21 mouse cellular contexts compared by ENCODE assay signal in genomic region chr11:19333908-19334487, GRCm38 (mm10).
A peak's percentile ranks its signal among the peaks of the same experiment; 100 is the strongest.
DNase-seq lines count a peak whose midpoint lies in the region; ATAC-seq and TF ChIP-seq lines count a peak whose summit lies in the region.
"Had no signal": no experiment of that assay in that cellular context is flagged by ENCODE, and none has a peak within 500 bp of the region (broad histone marks: within the 10 kb centered on the region; RNA-seq: fewer than 3 reads in every experiment).

No protein-coding gene starts in this region.

- peaks cover 24 to 53% of the 10 kb centered on the region in 2 experiments for H3K4me1 ChIP-seq in CH12.LX (ENCODE audit: control insufficient read depth in 1 of 2, insufficient read depth in 2 of 2)
- H3K4me1 ChIP-seq: embryonic facial prominence, embryonic 13.5 days; embryonic facial prominence, embryonic 15.5 days; forebrain, embryonic 13.5 days; forebrain, embryonic 15.5 days had no signal

- 0 out of 2 replicates have a peak, but pooled peaks have one; percentile 31 for ATAC-seq in megakaryocyte progenitor cell, adult 5-6 weeks (replicated peaks; ENCODE audit: poor library complexity)
- no peak for ATAC-seq in erythroblast, adult 5-6 weeks (replicated peaks; ENCODE audit: low FRiP score, poor library complexity, severe bottlenecking)
- ATAC-seq: forebrain, embryonic 13.5 days; forebrain, embryonic 15.5 days; forebrain, postnatal 0 days had no signal

- no peak overlapping the region for H3K4me2 ChIP-seq in CH12.LX (ENCODE audit: insufficient read depth, low read depth, poor library complexity, severe bottlenecking)
- H3K4me2 ChIP-seq: embryonic facial prominence, embryonic 13.5 days; embryonic facial prominence, embryonic 15.5 days; forebrain, embryonic 13.5 days; forebrain, embryonic 15.5 days had no signal

- H3K9me3 ChIP-seq in CH12.LX (replicated peaks; ENCODE audit: low read length), result peaks cover 26% of the 10 kb centered on the region
- H3K9me3 ChIP-seq: embryonic facial prominence, embryonic 13.5 days; embryonic facial prominence, embryonic 15.5 days; forebrain, embryonic 13.5 days; forebrain, embryonic 15.5 days had no signal

- peak; percentile 36 for TF ChIP-seq RAD21 in CH12.LX (IDR thresholded peaks at IDR 0.05; ENCODE audit: low read depth, low read length)

- H3K27ac ChIP-seq in CH12.LX (ENCODE audit: insufficient read depth, low read depth), result peak overlapping the region; percentile 89
- H3K27ac ChIP-seq: embryonic facial prominence, embryonic 13.5 days; embryonic facial prominence, embryonic 15.5 days; forebrain, embryonic 13.5 days; forebrain, embryonic 15.5 days had no signal

- H3K79me2 ChIP-seq in CH12.LX (replicated peaks; ENCODE audit: control insufficient read depth, extremely low read depth, insufficient read depth, poor library complexity, severe bottlenecking), result no peaks in the 10 kb centered on the region

- H3K27me3 ChIP-seq in CH12.LX (replicated peaks), result no peaks in the 10 kb centered on the region
- H3K27me3 ChIP-seq: embryonic facial prominence, embryonic 13.5 days; embryonic facial prominence, embryonic 15.5 days; forebrain, embryonic 13.5 days; forebrain, embryonic 15.5 days had no signal

- dilution Hi-C loops in CH12.LX (cut with MboI; ENCODE audit: extremely low pct_ligation_motif_present, extremely low pct_unique_long_range_greater_than_20kb, low sequenced_read_pairs), result no loop called here

- H3K4me3 ChIP-seq in CH12.LX (replicated peaks in 1 of 3; ENCODE audit: low read depth in 2 of 3, low read length in 2 of 3, poor library complexity in 1 of 3), result no peak overlapping the region
- H3K4me3 ChIP-seq: embryonic facial prominence, embryonic 13.5 days; embryonic facial prominence, embryonic 15.5 days; forebrain, embryonic 13.5 days; forebrain, embryonic 15.5 days had no signal

- DNase-seq in CH12.LX (ENCODE audit: extremely low read depth), result peak; percentile 86
- DNase-seq in ES-CJ7 (ENCODE audit: low read depth, low spot score), result peak; percentile 19
- DNase-seq in ZHBTc4 (ENCODE audit: low read depth, low spot score), result peak; percentile 20
- no peak for DNase-seq in ovary, adult 18-20 months (ENCODE audit: low spot score)
- no peak for DNase-seq in cerebellum, adult 11-12 months
- DNase-seq: adrenal gland, adult 2 months; adrenal gland, postnatal 10 days; adrenal gland, postnatal 25 days; cerebellum, adult 11 months; cerebellum, adult 2 months; cerebellum, adult 9-10 months; cerebellum, postnatal 10 days; cerebellum, postnatal 25 days; embryo, embryonic 11 days; forebrain, postnatal 0 days had no signal

- TF ChIP-seq CTCF in CH12.LX (conservative IDR thresholded peaks at IDR 0.05 in 1 of 2, IDR thresholded peaks at IDR 0.05 in 1 of 2; ENCODE audit: low read depth in 2 of 2, low read length in 2 of 2), result no peak

- H3K9ac ChIP-seq in CH12.LX (ENCODE audit: insufficient read depth, low read depth), result no peak overlapping the region
- H3K9ac ChIP-seq: embryonic facial prominence, embryonic 13.5 days; embryonic facial prominence, embryonic 15.5 days; forebrain, embryonic 13.5 days; forebrain, embryonic 15.5 days; forebrain, postnatal 0 days had no signal

- H3K36me3 ChIP-seq in CH12.LX (replicated peaks in 1 of 2; ENCODE audit: control insufficient read depth in 1 of 2, insufficient read depth in 1 of 2, low read length in 1 of 2), result peaks cover 0 to 8% of the 10 kb centered on the region in 2 experiments
- H3K36me3 ChIP-seq: embryonic facial prominence, embryonic 13.5 days; embryonic facial prominence, embryonic 15.5 days; forebrain, embryonic 15.5 days had no signal

- peak; percentile 99 for TF ChIP-seq EP300 in CH12.LX (IDR thresholded peaks at IDR 0.05; ENCODE audit: low read length)

- TF ChIP-seq POLR2A in CH12.LX (IDR thresholded peaks at IDR 0.05; ENCODE audit: low read depth, low read length), result no peak

- in situ Hi-C loops in CH12.LX (cut with MboI; ENCODE audit: low pct_ligation_motif_present, low pct_unique_long_range_greater_than_20kb, low sequenced_read_pairs), result loop anchor here (10.0 kb wide), 1 partner anchor 509 kb away; no protein-coding TSS in a partner anchor

TF ChIP-seq in CH12.LX, 34 proteins besides CTCF, POLR2A, EP300 and RAD21:
- TF ChIP-seq NRF1 (IDR thresholded peaks at IDR 0.05; ENCODE audit: low read depth, low read length) (0 out of 2 replicates have a peak, but pooled peaks have one; percentile 29), E2F4 (IDR thresholded peaks at IDR 0.05; ENCODE audit: insufficient replicate concordance, low read depth, low read length) (no peak), MEF2A (IDR thresholded peaks at IDR 0.05; ENCODE audit: borderline replicate concordance, low read depth, low read length) (peak; percentile 97), MAX (IDR thresholded peaks at IDR 0.05; ENCODE audit: low read length) (peak; percentile 92), JUND (conservative IDR thresholded peaks at IDR 0.05; ENCODE audit: low read depth, low read length) (peak; percentile 95), ELF1 (IDR thresholded peaks at IDR 0.05; ENCODE audit: low read depth, low read length) (0 out of 2 replicates have a peak, but pooled peaks have one; percentile 38), TCF12 (IDR thresholded peaks at IDR 0.05; ENCODE audit: low read depth, low read length) (peak; percentile 99), UBTF (IDR thresholded peaks at IDR 0.05; ENCODE audit: low read depth, low read length) (0 out of 2 replicates have a peak, but pooled peaks have one; percentile 56), USF1 (IDR thresholded peaks at IDR 0.05; ENCODE audit: low read depth, low read length) (no peak), ZKSCAN1 (IDR thresholded peaks at IDR 0.05; ENCODE audit: borderline replicate concordance, low read depth, low read length) (no peak), PAX5 (IDR thresholded peaks at IDR 0.05; ENCODE audit: low read length) (no peak), MYC (IDR thresholded peaks at IDR 0.05; ENCODE audit: low read depth, low read length) (peak; percentile 97), BHLHE40 (IDR thresholded peaks at IDR 0.05; ENCODE audit: low read depth, low read length) (peak; percentile 85), SIN3A (IDR thresholded peaks at IDR 0.05; ENCODE audit: low read length) (peak; percentile 78), CHD2 (IDR thresholded peaks at IDR 0.05; ENCODE audit: low read length) (peak; percentile 88), ETS1 (conservative IDR thresholded peaks at IDR 0.05; ENCODE audit: low read depth, low read length) (peak; percentile 94), MAFK (IDR thresholded peaks at IDR 0.05; ENCODE audit: insufficient replicate concordance, low read length) (peak; percentile 90), SMC3 (IDR thresholded peaks at IDR 0.05; ENCODE audit: low read depth, low read length) (peak; percentile 46), HCFC1 (IDR thresholded peaks at IDR 0.05; ENCODE audit: low read depth, low read length) (peak; percentile 41; the same call in 1 of the 2 replicates), ZMIZ1 (IDR thresholded peaks at IDR 0.05; ENCODE audit: low read depth, low read length) (0 out of 2 replicates have a peak, but pooled peaks have one; percentile 63), CHD1 (IDR thresholded peaks at IDR 0.05; ENCODE audit: low read depth, low read length) (no peak), MXI1 (IDR thresholded peaks at IDR 0.05; ENCODE audit: low read depth, low read length) (peak; percentile 63; the same call in 1 of the 2 replicates), RCOR1 (conservative IDR thresholded peaks at IDR 0.05; ENCODE audit: low read depth, low read length) (peak; percentile 97), JUN (IDR thresholded peaks at IDR 0.05; ENCODE audit: insufficient read depth, low read depth, low read length) (peak; percentile 93), ZNF384 (IDR thresholded peaks at IDR 0.05; ENCODE audit: low read depth, low read length) (peak; percentile 95), TBP (conservative IDR thresholded peaks at IDR 0.05; ENCODE audit: low read depth, low read length) (0 out of 2 replicates have a peak, but pooled peaks have one; percentile 25), MAZ (IDR thresholded peaks at IDR 0.05; ENCODE audit: low read depth, low read length) (peak; percentile 85; the same call in 1 of the 2 replicates), GABPA (IDR thresholded peaks at IDR 0.05; ENCODE audit: insufficient replicate concordance, low read depth, low read length) (no peak), IRF4 (IDR thresholded peaks at IDR 0.05; ENCODE audit: low read depth, low read length) (peak; percentile 100), KAT2A (IDR thresholded peaks at IDR 0.05; ENCODE audit: insufficient replicate concordance, low read length) (0 out of 2 replicates have a peak, but pooled peaks have one; percentile 43), NELFE (IDR thresholded peaks at IDR 0.05; ENCODE audit: low read depth, low read length) (no peak)

Comparison
In these comparisons a context has a peak if more than half of its experiments do, and no peak if none do; other contexts are left out.
1. DNase-seq: peak in CH12.LX (single experiment), ES-CJ7 (single experiment) and ZHBTc4 (single experiment); none in ovary, adult 18-20 months (single experiment) and cerebellum, adult 11-12 months (single experiment).